Mouse (Mus musculus) brain, embryonic 14.5 days (tissue): ENCODE measurements around the gene Gm42417.

Experiments used
- CTCF ChIP-seq: fragments of 200-500 bp; IDR thresholded peaks from 2 replicates; pipeline ENCODE4 v1.5.1; 2012; ENCODE audit warnings: inconsistent platforms, mild to moderate bottlenecking, moderate library complexity, borderline replicate concordance; ENCODE audit not compliant: insufficient read depth, insufficient read length; ENCODE audit errors: extremely low read depth
- POLR2A ChIP-seq: fragments of 200-500 bp; IDR thresholded peaks from 2 replicates; pipeline ENCODE4 v1.6.1; 2012; ENCODE audit warnings: mild to moderate bottlenecking, inconsistent platforms, borderline replicate concordance; ENCODE audit not compliant: poor library complexity, insufficient read depth, insufficient read length, severe bottlenecking; ENCODE audit errors: extremely low read depth

- TF ChIP-seq CTCF (no peak), POLR2A (no peak)
Observed at GRCm38 (mm10) chr1:36581260-36581659, 42.0 kb upstream of the Gm42417 start.
